Mouse (Mus musculus): ENCODE results near the gene Uba52.

The Uba52 gene

DNA sequence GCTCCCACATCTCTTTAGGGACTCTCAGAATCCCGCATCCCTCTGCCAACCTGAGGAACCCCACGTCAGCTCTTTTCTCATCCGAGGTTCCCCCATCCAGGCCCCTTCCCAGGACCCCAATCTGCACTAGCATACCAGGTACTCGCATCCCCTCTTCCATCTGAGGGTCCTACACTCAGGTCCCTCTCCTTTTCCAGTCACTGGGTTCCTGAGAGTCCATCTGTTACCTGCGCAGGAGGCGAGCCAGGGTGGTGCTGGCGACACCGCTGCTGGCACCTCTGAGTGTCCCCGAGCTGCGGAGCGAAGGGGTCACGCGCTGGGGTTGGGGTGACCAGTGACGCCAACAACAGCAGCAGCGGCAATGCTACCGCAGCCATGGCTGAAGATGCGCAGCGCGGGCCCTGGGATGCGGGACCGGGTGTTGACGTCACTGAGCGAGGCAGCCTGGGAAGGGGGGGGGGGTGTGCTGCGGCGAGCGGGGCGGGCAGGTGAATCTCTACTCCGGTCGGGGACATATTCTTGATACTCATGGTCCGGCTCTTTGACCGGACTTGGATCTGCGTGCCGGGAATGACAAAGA, 23.6 kb downstream of the Uba52 start, which contains the start of gene Tmem59l:
Gene Tmem59l (minus strand): TSS at position 418 of the 580 bp plus-strand sequence.
- DNase-seq (ENCODE audit: low read depth in 2 of 2, low spot score in 2 of 2) = no peak

DNA sequence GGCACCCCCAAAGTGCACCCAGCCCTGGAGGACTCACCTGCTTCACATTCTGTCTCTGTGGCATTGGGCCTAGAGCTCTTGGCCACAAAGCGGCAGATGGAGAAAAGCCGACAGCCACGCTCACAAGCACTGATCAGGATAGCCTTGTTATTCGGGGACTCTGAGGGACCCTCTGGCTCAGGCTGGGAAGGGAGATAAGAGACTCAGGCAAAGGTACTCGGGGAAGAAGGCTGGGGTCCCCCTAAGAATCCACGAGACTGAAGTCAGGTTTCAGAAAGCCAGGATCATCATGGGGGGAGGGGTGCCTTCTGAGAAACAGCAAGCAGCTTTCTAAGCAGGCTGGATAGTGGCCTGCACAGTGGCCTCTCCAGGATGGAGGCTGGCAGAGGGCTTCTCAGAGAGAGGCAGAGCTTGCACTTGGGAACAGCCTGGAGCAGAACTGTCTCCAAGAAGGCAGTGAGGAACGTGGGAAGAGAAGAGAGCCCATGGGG, 24.4 kb downstream of the Uba52 start:
- no peak for DNase-seq (ENCODE audit: low read depth in 2 of 2, low spot score in 2 of 2)

DNA sequence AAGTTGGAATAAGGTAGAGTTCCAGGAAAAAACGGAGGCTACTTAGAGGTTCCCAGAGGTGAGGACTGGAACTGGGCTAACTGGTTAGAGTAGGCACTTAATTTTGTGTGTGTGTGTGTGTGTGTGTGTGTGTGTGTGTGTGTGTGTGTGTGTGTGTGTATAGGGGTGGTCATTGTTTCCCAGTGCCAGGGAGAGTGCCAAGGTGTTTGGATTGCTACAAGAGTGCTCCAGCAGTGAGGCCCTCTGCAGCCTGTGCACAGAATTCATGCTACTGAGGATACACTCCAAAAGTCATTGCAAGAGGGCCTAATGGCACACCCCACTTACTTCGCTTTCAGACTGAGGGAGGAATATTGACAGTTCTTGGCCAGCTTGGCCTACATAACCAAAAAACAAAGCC, 27.7 kb downstream of the Uba52 start:
- no peak for DNase-seq (ENCODE audit: low read depth in 2 of 2, low spot score in 2 of 2)

DNA sequence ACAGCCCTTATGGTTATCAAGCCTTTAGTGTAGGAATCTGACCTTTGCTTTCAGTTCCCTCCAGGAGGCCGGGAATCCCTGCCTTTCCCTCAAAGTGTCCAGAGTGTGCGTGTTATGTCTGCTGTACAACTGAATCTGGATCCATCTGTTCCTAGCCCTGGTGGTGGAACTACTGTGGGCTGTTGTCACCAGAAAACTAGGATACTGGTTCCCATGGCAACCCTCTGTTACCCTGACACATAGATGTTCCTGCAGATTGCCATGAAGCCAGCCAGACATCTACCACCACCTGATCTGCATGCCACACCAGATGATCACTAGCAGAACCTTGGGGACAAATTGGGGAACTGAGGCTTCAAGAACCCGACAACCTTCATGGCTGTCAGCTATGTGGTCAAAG, 28.7 kb downstream of the Uba52 start:
- no peak for DNase-seq (ENCODE audit: low read depth in 2 of 2, low spot score in 2 of 2)

DNA sequence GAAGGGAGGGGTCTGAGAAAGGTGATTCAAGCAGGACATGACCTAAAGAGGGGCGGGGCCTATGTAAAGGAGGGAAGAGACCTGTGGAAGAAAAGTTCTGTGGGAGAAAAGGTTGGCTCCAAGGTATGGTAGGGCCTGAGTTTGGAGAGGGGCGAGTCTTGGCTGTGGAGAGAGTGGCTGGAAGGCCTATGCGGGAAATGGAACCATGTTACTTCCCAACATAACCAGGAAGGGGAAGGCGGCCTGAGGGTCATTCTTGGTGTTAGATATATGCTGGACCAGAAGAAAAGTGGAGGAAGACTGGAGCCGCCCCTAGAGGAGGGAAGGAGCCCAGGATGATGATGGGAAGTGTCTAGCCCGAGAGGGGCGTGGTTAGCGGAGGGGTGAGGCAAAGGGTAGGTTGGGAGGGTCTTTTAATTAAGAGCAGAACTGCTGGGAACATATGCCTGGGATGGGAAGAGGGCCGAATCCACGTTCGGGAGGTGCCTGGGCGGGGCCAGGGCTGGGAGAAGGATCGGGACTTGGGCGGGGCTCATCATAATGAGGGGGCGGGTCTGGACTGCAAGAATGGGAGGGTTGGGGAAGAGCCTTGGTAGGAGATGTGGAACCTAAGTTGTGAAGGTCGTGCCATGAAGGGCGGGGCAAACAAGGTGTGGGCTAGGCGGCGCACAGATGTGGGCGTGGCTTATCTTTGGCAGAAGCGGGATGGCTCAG, 33.2 kb downstream of the Uba52 start:
- no peak for DNase-seq (ENCODE audit: low read depth in 2 of 2, low spot score in 2 of 2)

DNA sequence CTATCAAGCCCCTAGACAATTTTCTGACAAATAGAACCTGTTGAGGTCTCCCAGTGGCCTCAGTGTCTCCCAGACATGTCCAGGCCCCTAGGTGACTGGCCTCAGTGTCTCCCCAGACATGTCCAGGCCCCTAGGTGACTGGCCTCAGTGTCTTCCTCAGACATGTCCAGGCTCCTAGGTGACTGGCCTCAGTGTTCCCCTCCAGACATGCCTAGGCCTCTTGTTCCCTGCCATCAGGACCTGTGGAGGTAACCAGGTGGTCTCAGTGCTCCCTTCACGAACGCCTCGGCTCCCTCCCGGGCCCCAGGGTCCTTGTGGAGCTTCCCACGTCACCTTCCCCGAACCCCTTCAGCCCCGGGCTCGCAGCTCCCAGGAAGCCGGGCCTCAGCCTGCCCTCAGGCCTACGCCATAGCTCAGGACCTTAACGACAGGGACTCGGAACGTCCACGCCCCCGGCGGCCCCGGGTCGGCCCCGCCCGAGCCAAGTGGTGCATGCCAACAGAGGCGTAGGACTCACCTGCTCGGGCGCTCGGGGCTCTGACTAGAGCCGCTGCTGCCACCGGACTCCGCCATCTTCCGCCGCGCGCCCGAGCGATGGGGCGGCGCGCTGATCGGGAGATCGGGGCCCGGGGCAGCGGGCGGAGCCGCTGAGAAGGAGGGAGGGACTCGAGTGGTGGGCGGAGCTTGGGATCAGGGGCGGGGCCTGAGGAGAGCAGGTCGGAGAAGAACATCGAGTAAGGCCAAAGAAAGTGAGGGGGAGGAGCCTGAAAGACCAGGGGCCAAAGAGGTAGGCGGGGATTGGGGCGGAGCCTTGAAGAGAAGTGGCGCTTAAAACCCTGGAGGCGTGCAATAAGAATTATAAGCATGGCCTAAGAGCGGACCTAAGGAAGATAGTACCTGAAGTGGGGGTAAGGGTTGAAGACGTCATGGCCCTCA, 34.0 kb downstream of the Uba52 start, which contains the start of gene Klhl26:
Gene Klhl26 (minus strand): TSS at position 636 of the 936 bp plus-strand sequence.
- peak; percentile 83 to 92 for DNase-seq (ENCODE audit: low read depth in 2 of 2, low spot score in 2 of 2)

DNA sequence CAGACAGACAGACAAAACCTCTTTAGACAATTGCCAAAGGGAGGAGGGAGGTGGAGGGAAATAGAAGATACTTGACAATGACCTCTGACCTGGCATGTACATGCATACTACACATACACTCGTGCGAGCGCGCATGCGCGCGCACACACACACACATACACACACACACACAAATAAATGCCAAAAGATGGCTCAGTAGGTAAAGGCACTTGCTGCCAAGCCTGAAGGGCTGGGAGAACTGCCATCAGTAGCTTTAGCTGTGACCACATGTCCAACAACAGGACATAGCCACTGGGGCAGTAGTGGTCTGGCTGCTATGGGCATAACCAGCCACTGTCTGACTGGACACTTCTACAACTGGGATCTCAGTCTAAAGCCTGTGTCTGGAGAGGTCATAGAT, 38.7 kb downstream of the Uba52 start:
- DNase-seq (ENCODE audit: low read depth in 2 of 2, low spot score in 2 of 2) = no peak

DNA sequence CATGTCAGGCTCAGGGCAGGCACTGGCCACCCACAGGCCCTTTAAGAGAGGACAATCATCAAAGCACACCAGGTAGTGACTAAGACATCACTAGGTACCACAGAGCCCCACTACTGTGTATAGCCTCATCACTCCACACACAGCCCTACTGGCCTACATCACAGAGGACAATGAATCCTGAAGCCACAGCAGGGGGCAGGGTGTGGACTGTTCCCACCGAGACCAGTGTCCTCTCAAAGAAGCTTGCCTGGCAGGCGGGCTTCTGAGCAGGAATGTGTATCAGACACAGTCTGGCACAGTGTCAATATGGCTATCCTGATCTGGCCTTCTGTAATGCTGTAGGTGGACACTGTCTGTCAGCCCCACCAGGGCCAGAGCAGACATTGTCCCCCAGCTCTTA, 40.7 kb downstream of the Uba52 start:
- DNase-seq (ENCODE audit: low read depth in 2 of 2, low spot score in 2 of 2) = no peak

DNA sequence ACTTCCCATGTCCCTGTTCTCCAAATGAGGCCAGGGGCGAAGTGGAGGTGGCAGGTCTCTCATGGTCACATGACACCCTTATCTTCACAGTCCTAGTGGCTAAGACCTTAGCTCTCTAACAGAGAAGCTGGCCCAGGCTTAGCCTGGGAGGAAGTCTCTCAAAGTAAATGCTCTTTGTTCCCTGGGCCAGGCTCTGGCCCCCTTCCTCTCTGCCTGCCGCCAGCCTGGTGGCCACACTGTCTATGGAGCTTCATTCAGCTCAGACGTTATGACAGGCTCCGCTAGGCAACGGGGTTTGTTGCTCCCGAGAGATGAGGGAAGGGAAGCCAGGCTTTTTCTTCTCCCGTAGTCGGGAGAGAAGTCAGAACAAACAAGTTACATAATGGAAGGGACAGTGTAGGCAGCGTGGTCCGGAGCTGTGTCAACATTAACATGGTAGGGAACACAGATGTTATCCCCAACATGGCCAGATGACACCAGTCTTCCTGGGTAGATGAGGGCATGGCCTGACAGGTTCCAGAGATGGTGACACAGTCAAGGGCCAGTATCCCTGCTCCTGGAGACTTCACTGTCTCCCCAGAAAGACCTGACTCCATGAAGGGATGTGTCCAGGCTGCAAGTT, 41.2 kb downstream of the Uba52 start:
- DNase-seq (ENCODE audit: low read depth in 2 of 2, low spot score in 2 of 2) = no peak

DNA sequence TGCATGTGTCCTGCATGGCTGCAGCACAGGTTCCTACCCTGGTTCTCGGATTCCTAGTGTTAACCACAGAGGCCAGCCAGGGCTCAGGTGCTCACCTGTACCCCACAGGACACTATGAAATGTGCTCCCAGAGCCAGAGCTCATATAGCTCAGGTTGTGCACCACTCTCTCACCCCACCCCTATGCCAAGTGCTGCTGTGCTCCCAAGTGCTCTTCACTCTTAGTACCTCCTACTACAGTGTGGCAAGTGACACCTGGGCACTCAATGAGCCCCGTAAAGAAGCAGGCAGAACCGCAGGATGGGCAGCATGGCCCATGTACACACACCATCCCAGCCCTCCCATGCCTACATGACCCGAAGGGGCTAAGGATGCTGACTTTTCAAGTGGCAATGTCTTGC, 41.9 kb downstream of the Uba52 start:
- DNase-seq (ENCODE audit: low read depth in 2 of 2, low spot score in 2 of 2) = no peak

DNA sequence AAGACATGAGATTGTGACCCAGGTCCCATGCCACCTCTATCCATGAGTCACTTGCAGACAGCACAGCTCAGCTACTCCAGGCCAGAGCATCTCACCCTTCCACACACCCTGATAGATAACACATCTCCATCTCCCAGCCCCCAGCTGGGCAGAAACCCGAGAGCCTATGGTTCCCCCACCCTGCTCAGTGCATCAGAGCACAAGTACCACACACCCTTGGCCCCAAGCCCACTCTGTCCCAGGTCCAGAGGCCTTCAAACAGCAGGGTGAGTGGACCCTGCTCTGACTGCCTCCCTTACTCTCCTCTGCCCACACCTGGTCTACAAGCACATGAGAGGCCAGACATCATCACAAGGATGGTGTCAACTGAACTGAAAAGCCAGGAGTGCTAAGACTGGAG, 42.7 kb downstream of the Uba52 start:
- no peak for DNase-seq (ENCODE audit: low read depth in 2 of 2, low spot score in 2 of 2)

DNA sequence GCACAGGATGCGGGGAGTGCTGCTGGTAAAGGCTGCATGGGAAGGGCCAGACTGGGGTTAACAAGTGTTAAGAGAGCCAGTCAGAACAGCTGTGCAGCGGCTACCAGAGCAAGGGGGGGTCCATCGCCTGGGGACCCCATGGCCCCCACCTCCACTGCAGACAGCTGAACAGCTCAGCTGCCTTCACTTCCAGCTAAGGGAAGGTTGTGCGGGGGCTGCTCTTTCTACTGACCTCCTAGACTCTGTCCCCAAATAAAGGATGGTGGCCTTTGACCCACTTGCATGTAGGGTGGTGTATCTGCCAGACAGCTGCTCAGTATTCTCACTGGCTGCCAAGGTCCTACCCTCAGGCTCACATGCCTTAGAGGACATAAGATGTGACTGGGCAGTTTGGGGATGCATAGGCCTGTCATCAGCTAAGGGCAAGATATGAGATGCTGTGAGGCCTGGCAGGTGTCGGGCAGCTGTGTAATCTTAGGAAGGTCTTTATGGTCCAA, 43.3 kb downstream of the Uba52 start:
- no peak for DNase-seq (ENCODE audit: low read depth in 2 of 2, low spot score in 2 of 2)

DNA sequence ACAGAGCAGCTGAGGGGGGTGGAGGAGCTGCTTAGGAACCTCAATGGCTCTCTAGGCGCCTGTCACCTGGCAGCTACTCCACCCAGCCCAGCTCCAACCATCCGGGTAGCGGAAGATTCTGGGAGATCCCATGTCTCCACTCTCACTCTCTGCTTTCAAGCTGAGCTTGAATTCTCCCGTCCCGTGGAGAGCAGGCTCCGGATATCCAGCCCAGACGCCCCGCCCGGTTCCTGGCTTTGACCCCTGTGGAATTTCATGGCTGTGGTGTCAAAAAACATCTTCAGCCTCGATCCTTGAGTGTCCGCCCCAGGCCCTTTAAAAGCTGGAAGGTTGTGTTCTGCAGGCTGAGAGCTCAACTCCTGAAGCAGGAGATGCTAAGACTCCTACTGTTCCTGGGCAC, 43.8 kb downstream of the Uba52 start:
- DNase-seq (ENCODE audit: low read depth in 2 of 2, low spot score in 2 of 2) = no peak

DNA sequence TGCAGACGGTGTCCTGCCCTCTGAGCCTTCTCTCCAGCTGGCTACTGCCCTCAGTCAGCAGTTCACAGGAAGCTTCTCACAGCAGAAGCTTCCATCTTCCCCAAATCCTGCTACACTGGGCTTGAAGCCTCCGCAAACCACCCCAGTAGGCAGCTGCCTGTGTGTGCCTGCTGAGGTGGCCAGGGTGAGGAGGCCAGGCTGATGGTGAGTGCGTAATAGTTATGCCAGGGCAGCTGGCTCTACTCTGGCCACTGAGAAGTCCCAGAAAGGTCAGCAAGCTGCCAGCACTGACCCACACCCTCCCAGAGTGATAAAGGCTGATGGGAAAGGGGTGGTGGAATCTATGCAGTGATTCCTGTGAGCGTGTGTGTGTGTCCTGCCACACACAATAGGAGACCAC, 44.3 kb downstream of the Uba52 start:
- DNase-seq (ENCODE audit: low read depth in 2 of 2, low spot score in 2 of 2) = no peak

DNA sequence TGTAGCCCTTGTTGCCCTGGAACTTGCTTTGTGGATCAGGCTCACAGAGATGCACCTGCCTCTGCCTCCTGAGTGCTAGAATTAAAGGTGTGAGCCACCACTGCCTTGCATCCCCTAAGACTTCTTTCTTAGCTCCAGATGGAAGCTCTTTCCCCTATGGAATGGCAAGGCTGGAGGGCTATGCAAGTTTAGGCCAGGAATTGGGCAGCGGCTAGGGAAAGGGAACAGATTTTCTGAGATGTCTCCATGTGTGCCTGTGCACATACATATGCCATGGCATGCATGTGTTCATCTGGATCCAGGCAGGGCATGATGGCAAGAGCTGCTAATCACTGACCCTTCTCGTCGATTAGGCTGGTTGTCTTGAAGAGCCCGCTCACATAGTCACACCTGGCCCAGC, 44.9 kb downstream of the Uba52 start:
- DNase-seq (ENCODE audit: low read depth in 2 of 2, low spot score in 2 of 2) = no peak

DNA sequence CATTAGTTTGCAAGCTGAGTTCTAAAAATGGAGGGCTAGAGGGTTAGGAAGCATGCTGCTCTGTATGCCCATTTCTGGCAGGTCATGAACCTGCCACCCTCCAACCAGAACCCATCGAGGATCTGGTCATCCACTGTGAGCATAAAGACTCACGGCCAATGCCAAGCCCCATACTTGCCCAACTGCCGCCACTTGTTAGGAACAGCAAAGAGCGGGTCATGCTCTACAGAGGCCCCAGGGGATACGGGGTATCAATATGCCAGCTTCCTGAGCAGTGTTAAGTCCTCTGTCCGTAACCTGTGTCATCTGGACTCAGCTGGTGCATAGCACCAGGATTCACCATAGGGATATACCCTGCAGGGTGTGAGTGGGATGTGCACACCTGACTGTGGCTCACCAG, 46.4 kb downstream of the Uba52 start:
- no peak for DNase-seq (ENCODE audit: low read depth in 2 of 2, low spot score in 2 of 2)

DNA sequence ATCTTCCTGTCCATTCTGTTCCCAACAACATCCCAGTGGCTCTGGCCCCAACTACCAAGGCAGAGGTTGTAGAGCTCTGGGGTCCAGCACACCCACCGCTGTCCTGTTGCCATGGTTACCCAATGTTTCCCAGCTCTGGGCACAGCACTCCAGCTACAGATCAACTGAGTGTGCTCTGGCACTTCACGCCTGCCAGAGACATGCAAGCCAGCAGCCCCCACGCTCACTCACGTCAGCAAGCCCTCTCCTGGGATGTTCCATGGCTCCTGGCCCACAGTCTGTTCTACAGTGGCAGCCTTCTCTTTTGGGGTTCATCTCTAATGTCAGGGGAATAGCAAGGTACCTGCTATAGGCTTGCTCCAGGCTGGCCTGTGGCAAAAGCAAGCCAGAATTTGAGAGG, 47.3 kb downstream of the Uba52 start:
- DNase-seq (ENCODE audit: low read depth in 2 of 2, low spot score in 2 of 2) = no peak

DNA sequence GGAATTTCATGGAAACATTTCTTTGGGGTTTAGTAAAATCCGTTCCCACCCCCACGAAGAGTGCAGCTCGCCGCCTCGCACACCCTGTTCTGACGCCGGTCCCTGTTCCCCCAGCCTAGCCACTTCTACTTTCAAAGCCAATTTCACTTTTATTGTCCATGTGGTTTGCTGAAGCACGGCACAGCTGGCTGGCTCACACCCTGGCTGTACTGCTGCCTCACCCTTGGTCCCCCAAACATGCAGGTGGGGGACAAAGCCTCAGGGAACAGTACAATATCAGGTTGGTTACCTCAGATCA, 48.1 kb downstream of the Uba52 start:
- no peak for DNase-seq (ENCODE audit: low read depth in 2 of 2, low spot score in 2 of 2)

DNA sequence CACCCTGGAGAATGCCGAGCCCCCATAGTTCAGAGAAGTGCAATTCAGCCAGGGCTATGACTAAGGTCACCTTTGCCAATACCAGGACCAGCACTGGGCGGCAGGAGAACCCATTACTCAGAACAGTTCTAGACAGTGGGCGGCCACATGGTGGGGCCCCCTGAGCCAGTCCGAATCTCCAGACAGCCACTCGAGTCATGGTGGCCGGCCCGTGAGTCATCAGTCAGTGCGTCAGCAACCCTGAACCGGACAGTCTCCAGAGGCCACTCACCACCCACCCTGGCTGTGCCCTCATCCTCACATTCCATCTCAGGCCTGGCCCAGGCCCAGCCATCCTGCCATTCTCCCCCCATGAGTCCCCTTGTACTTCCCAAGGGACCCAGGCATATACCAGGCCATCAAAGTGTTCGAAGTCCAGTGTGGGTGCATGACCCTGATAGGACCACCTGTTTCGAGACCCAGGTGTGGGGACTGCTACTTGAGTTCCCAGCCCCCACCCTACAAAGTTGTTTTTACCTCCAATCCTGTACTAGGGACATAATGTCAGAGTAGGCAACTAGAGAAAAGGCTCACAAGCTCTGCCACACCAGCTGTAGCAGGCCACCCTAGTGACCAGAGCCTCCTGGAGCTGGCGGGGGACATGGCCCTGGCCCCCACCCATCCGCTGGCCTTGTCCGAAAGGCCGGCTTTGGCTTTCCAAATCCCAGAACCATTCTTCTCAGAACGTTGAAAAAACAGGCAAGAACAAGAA, 48.7 kb downstream of the Uba52 start:
- no peak for DNase-seq (ENCODE audit: low read depth in 2 of 2, low spot score in 2 of 2)

DNA sequence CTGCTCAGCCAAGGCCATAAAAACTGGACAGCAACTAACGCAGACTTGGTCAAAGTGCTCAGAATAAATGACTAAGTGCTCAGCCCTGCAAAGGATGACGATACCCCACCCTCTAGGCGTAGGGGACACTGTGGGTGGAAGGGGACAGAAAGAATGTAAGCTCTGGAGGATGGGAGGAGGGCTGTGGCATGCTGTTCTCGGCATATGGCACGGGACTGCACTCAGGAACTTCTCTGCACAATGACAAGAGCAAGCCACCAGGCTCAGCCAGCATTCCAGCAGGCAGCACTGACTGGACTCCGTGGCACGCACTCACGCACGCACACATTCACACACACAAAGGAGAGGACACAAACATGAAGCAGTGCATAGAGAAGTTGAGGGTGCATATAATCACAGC, 50.0 kb downstream of the Uba52 start:
- no peak for DNase-seq (ENCODE audit: low read depth in 2 of 2, low spot score in 2 of 2)

DNA sequence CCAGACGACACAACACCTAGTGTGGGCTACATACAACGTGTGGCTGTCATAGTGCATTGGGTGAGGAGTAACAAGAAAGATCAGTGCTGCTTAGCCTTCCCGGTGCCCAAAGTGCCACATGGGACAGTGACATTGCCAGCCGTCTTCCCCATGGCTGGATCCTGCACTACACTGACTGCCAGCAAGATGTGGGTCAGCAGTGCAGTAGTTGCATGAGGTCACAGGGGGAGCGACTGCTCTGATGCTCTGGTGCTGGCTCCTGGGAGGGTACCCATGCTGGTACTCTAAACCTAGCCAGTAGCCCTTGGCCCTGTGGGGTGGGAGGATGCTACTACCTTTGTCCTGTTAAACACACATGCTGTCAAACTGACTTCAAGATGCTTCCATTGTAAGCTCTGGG, 50.4 kb downstream of the Uba52 start:
- no peak for DNase-seq (ENCODE audit: low read depth in 2 of 2, low spot score in 2 of 2)
